Mouse (Mus musculus) hindbrain, embryonic 13.5 days (tissue): ENCODE measurements around the gene Crnn. TPM values are rescaled to one million over a fixed set of nuclear protein-coding genes. Genes with fewer than 3 reads are reported as not detected.

Experiments
- ATAC-seq: fragments of 200-750 bp; cut with Nextera tagmentation; 2 replicates; pipeline ENCODE4 v1.8.0; 2017; ENCODE audit warnings: moderate TSS enrichment; ENCODE audit not compliant: low FRiP score
- H3K27ac ChIP-seq: fragments of 300-500 bp; sonication (generic); 2 replicates; pipeline ENCODE4 v1.5.1; 2015; ENCODE audit warnings: inconsistent platforms, mild to moderate bottlenecking, moderate library complexity
- H3K27me3 ChIP-seq: fragments of 300-500 bp; sonication (generic); 2 replicates; pipeline ENCODE4 v1.6.1; 2015; ENCODE audit warnings: mild to moderate bottlenecking, inconsistent platforms
- H3K36me3 ChIP-seq: fragments of 300-500 bp; sonication (generic); 2 replicates; pipeline ENCODE4 v1.6.1; 2015; ENCODE audit warnings: mild to moderate bottlenecking, inconsistent platforms
- H3K4me1 ChIP-seq: fragments of 300-500 bp; sonication (generic); replicated peaks from 2 replicates; pipeline ENCODE4 v1.6.1; 2015; ENCODE audit warnings: inconsistent platforms
- H3K4me2 ChIP-seq: fragments of 300-500 bp; sonication (generic); 2 replicates; pipeline ENCODE4 v1.6.1; 2015; ENCODE audit warnings: inconsistent platforms, mild to moderate bottlenecking, moderate library complexity
- H3K4me3 ChIP-seq: fragments of 300-500 bp; sonication (generic); 2 replicates; pipeline ENCODE4 v1.5.1; 2015; ENCODE audit warnings: mild to moderate bottlenecking, inconsistent platforms
- H3K9ac ChIP-seq: fragments of 300-500 bp; sonication (generic); 2 replicates; pipeline ENCODE4 v1.6.1; 2015; ENCODE audit warnings: mild to moderate bottlenecking, inconsistent platforms
- H3K9me3 ChIP-seq: fragments of 300-500 bp; sonication (generic); 2 replicates; pipeline ENCODE4 v1.6.1; 2016; ENCODE audit warnings: inconsistent platforms
- WGBS: fragments of 180-500 bp; shearing (Covaris S2); methylation state at CpG from one replicate; pipeline ENCODE4 v1.1.7; 2015; 5-methylcytosine and 5-hydroxymethylcytosine counted together
- polyA plus RNA-seq: library from polyadenylated mRNA; unstranded; fragments of >200 nt; fragmentation: Nextera tagmentation; extraction: Ambion mirVana; gene quantifications from 2 replicates; pipeline ENCODE4 v1.2.1, GENCODE M21; 2015

The Crnn gene
- not detected in 2 replicates for polyA plus RNA-seq

DNA sequence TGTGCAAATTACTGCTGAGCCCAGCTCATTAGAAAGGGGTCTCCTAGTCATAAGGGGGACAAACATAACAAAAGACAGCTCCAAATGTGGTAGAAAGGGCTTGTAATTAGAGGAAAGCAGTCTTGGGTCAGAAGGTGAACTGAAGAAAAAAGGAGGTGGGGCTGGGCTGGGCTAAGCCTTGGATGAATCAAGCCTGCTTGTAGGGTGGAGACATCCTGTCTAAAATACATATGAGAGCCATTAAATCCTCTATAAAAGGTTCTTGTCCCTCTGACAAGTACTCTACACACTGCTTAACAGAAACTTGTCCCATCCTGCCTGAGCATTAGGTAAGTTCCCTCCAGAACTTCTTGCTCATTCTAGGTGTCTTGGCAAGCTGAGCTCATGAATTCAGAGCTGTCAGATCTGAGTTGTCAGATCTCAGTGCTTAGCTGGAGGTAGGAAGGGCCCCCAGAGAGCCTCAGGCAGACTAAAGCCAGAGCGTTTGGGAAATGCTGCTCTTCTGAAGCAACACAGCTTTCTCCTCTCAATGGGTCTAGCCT, at the start of gene Crnn:
Gene Crnn (plus strand): TSS at position 278 of the 542 bp plus-strand sequence.
- Histone ChIP-seq H3K27me3 (no peaks in the 10 kb centered on the region), H3K36me3 (no peaks in the 10 kb centered on the region), H3K27ac (no peak within 1 kb of the TSS), H3K9ac (no peak within 1 kb of the TSS), H3K9me3 (no peaks in the 10 kb centered on the region), H3K4me3 (no peak within 1 kb of the TSS), H3K4me2 (no peak within 1 kb of the TSS), H3K4me1 (no peaks in the 10 kb centered on the region)
- WGBS: 73% methylated on average over 1 of the region's 1 CpGs
- ATAC-seq: no peak

- no peak overlapping the region for H3K4me3 ChIP-seq
- H3K9ac ChIP-seq: no peak overlapping the region
- H3K9me3 ChIP-seq: no peaks in the 10 kb centered on the region
- WGBS: 78% methylated on average over 2 of the region's 2 CpGs
- ATAC-seq: no peak
- no peak overlapping the region for H3K27ac ChIP-seq
- H3K36me3 ChIP-seq: no peaks in the 10 kb centered on the region
- H3K4me1 ChIP-seq: no peaks in the 10 kb centered on the region
- no peak overlapping the region for H3K4me2 ChIP-seq
- H3K27me3 ChIP-seq: no peaks in the 10 kb centered on the region
Observed at GRCm38 (mm10) chr3:93096447-93096846, 48.1 kb upstream of the Crnn start.

DNA sequence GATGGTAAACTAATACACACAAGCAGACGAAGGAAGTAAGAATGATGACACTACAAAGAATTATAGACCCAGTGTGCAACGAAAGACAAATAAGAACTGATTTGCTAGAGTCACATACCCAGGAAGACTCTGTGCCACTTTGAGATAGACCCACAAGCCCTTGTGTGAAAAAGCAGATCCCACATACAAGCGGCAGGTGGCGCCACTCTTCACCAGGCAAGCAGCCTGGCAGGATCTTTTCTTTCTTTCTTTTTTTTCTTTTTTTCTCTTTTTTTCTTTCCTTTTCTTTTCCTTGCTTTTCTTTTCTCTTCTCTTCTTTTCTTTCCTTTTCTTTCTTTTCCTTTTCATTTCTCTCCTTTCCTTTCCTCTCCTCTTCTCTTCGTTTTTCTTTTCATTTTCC, 32.9 kb upstream of the Crnn start:
- WGBS: 44% methylated on average over 5 of the region's 5 CpGs
- H3K4me2 ChIP-seq: no peak overlapping the region
- H3K9ac ChIP-seq: no peak overlapping the region
- no peaks in the 10 kb centered on the region for H3K9me3 ChIP-seq
- H3K27me3 ChIP-seq: no peaks in the 10 kb centered on the region
- no peak overlapping the region for H3K27ac ChIP-seq
- H3K4me1 ChIP-seq: no peaks in the 10 kb centered on the region
- H3K4me3 ChIP-seq: no peak overlapping the region
- no peaks in the 10 kb centered on the region for H3K36me3 ChIP-seq
- ATAC-seq: no peak

DNA sequence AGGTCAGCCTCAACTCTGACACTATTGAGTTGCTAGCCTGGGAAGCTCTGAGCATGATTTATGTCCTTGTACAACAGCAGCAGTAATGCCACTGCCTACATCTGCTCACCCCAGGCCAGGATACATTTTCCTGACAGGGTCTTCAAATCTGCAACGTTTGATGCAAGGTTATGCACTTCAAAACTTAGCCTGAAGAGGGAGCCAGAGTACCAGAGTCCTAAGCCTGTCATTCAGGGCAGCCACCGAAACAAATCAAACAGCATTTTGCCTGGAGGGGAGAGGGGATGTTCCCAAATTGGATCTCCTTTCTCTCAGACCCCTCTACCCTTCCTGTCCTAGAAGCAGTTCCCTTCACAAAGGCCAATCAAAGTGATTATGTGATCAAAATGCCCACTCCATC, 30.1 kb upstream of the Crnn start:
- Histone ChIP-seq H3K9ac (no peak overlapping the region), H3K27me3 (no peaks in the 10 kb centered on the region), H3K4me2 (no peak overlapping the region), H3K4me3 (no peak overlapping the region), H3K27ac (no peak overlapping the region), H3K36me3 (no peaks in the 10 kb centered on the region), H3K9me3 (no peaks in the 10 kb centered on the region), H3K4me1 (no peaks in the 10 kb centered on the region)
- ATAC-seq: peak; percentile 32; the same call in 1 of the 2 replicates
- WGBS: 2% methylated on average over 2 of the region's 2 CpGs

GRCm38 (mm10) chr3:93119101-93119500, 25.5 kb upstream of the Crnn start:
- H3K36me3 ChIP-seq: no peaks in the 10 kb centered on the region
- H3K4me3 ChIP-seq: no peak overlapping the region
- H3K27ac ChIP-seq: no peak overlapping the region
- H3K4me2 ChIP-seq: no peak overlapping the region
- H3K4me1 ChIP-seq: no peaks in the 10 kb centered on the region
- no peak for ATAC-seq
- no peaks in the 10 kb centered on the region for H3K9me3 ChIP-seq
- no peaks in the 10 kb centered on the region for H3K27me3 ChIP-seq
- 46% methylated on average over 4 of the region's 4 CpGs for WGBS
- no peak overlapping the region for H3K9ac ChIP-seq

- H3K4me3 ChIP-seq: no peak overlapping the region
- no peaks in the 10 kb centered on the region for H3K9me3 ChIP-seq
- no peaks in the 10 kb centered on the region for H3K4me1 ChIP-seq
- H3K36me3 ChIP-seq: no peaks in the 10 kb centered on the region
- H3K27me3 ChIP-seq: no peaks in the 10 kb centered on the region
- ATAC-seq: no peak
- no peak overlapping the region for H3K27ac ChIP-seq
- no peak overlapping the region for H3K9ac ChIP-seq
- H3K4me2 ChIP-seq: no peak overlapping the region
- WGBS: 85% methylated on average over 4 of the region's 4 CpGs
Observed at GRCm38 (mm10) chr3:93128052-93128451, 16.5 kb upstream of the Crnn start.

- no peaks in the 10 kb centered on the region for H3K9me3 ChIP-seq
- H3K4me3 ChIP-seq: no peak overlapping the region
- 52% methylated on average over 5 of the region's 5 CpGs for WGBS
- no peak for ATAC-seq
- no peak overlapping the region for H3K9ac ChIP-seq
- H3K27me3 ChIP-seq: no peaks in the 10 kb centered on the region
- H3K4me2 ChIP-seq: no peak overlapping the region
- H3K27ac ChIP-seq: no peak overlapping the region
- no peaks in the 10 kb centered on the region for H3K36me3 ChIP-seq
- H3K4me1 ChIP-seq: no peaks in the 10 kb centered on the region
Observed at GRCm38 (mm10) chr3:93129076-93129475, 15.5 kb upstream of the Crnn start.

- Histone ChIP-seq H3K9me3 (no peaks in the 10 kb centered on the region), H3K9ac (no peak overlapping the region), H3K36me3 (no peaks in the 10 kb centered on the region), H3K4me3 (no peak overlapping the region), H3K4me2 (no peak overlapping the region), H3K27me3 (no peaks in the 10 kb centered on the region), H3K4me1 (no peaks in the 10 kb centered on the region), H3K27ac (no peak overlapping the region)
- ATAC-seq: peak; percentile 63; the same call in 1 of the 2 replicates
- 17% methylated on average over 3 of the region's 3 CpGs for WGBS
Observed at GRCm38 (mm10) chr3:93130460-93130859, 14.1 kb upstream of the Crnn start.

DNA sequence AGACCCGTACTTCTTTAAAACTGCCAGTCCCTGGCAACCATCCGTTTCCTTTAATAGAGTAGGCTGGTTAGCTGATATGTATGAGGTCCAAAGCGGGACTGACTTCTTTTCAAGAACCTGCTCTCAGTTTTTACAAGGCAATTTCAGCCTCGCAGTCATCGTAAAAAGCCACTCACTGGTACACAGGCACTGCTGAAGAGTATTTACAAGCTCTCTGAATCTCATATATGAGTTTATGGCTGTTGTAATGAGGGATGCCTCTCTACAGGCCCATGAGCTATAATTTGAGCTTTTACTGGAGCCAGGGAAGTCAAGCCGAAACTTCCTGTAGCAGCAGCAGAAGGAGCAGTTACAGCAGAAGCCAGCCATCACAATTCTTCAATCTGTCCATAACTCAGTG, 17.9 kb downstream of the Crnn start:
- H3K27ac ChIP-seq: no peak overlapping the region
- H3K36me3 ChIP-seq: no peaks in the 10 kb centered on the region
- H3K4me1 ChIP-seq: no peaks in the 10 kb centered on the region
- ATAC-seq: no peak
- no peak overlapping the region for H3K9ac ChIP-seq
- H3K4me3 ChIP-seq: no peak overlapping the region
- H3K9me3 ChIP-seq: no peaks in the 10 kb centered on the region
- H3K27me3 ChIP-seq: no peaks in the 10 kb centered on the region
- no peak overlapping the region for H3K4me2 ChIP-seq
- 88% methylated on average over 6 of the region's 6 CpGs for WGBS

GRCm38 (mm10) chr3:93162996-93163592, 18.5 kb downstream of the Crnn start:
- no peaks in the 10 kb centered on the region for H3K9me3 ChIP-seq
- no peak overlapping the region for H3K27ac ChIP-seq
- H3K4me3 ChIP-seq: no peak overlapping the region
- H3K27me3 ChIP-seq: no peaks in the 10 kb centered on the region
- no peak overlapping the region for H3K4me2 ChIP-seq
- ATAC-seq: no peak
- H3K36me3 ChIP-seq: no peaks in the 10 kb centered on the region
- H3K4me1 ChIP-seq: no peaks in the 10 kb centered on the region
- no peak overlapping the region for H3K9ac ChIP-seq
- 74% methylated on average over 1 of the region's 1 CpGs for WGBS

DNA sequence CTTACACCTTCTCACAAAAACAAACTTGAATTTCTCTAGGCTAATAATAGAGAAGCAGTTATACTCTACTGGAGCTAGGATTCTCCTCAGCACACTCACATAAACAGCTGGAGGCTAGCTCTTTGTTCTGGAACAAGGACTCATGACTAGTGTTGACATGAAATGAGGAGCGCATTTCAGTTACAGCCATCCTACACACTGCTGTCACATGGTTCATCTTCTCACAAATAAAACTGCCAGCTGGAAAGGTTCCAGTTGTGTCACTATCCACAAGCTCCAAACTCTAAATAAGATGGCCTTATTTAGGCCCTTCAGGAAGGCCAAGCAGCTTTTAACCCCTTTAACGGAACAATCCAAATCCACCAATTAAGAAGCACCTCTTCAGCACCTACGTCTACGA, 36.3 kb downstream of the Crnn start:
- Histone ChIP-seq H3K9me3 (no peaks in the 10 kb centered on the region), H3K4me2 (no peak overlapping the region), H3K4me1 (no peaks in the 10 kb centered on the region), H3K27ac (no peak overlapping the region), H3K27me3 (no peaks in the 10 kb centered on the region), H3K4me3 (no peak overlapping the region), H3K9ac (no peak overlapping the region), H3K36me3 (no peaks in the 10 kb centered on the region)
- no peak for ATAC-seq
- WGBS: 94% methylated on average over 4 of the region's 4 CpGs

DNA sequence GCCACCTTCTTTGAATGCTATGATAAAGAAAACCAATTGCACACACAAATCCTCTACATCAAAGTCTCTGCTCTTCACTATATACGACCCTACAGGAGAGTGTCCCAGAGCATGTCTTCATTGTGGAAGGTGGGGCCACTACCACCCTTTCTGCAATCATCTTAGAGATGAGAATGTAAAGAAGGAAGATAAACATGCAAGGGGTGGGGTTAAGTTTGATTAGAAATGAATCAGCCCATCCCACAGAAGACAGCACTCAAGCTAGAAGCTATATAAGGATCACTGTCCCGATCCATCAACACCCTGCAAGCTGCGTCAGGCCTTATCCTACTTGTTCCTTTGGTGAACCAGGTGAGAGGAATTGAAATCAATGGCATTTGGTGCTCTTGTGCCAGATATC, 52.4 kb downstream of the Crnn start, which contains the start of gene Flg2:
Gene Flg2 (plus strand): TSS at position 301 of the 400 bp plus-strand sequence.
- no peak for ATAC-seq
- H3K9me3 ChIP-seq: no peaks in the 10 kb centered on the region
- 89% methylated on average over 3 of the region's 3 CpGs for WGBS
- no peak within 1 kb of the TSS for H3K4me2 ChIP-seq
- H3K9ac ChIP-seq: no peak within 1 kb of the TSS
- no peaks in the 10 kb centered on the region for H3K4me1 ChIP-seq
- no peaks in the 10 kb centered on the region for H3K27me3 ChIP-seq
- H3K36me3 ChIP-seq: no peaks in the 10 kb centered on the region
- no peak within 1 kb of the TSS for H3K27ac ChIP-seq
- H3K4me3 ChIP-seq: no peak within 1 kb of the TSS
